Mouse (Mus musculus) testis, adult 2 months (tissue): ENCODE data around the gene Ank3. TPM values are rescaled to one million over a fixed set of nuclear protein-coding genes. Genes with fewer than 3 reads are reported as not detected.

Experiments used
- H3K27ac ChIP-seq: fragments of 200-500 bp; 2 replicates; pipeline ENCODE4 v1.5.1; 2012; ENCODE audit warnings: low read depth, low read length; ENCODE audit not compliant: control insufficient read depth, insufficient read depth
- H3K27me3 ChIP-seq: fragments of 200-500 bp; 2 replicates; pipeline ENCODE4 v1.6.1; 2012; ENCODE audit warnings: mild to moderate bottlenecking, low read length, moderate library complexity; ENCODE audit not compliant: control insufficient read depth, insufficient read depth
- H3K36me3 ChIP-seq: fragments of 200-500 bp; 2 replicates; pipeline ENCODE4 v1.6.1; 2012; ENCODE audit warnings: mild to moderate bottlenecking, low read length; ENCODE audit not compliant: control insufficient read depth, insufficient read depth
- H3K4me1 ChIP-seq: fragments of 200-500 bp; 2 replicates; pipeline ENCODE4 v1.6.1; 2012; ENCODE audit warnings: low read length; ENCODE audit not compliant: control insufficient read depth, insufficient read depth
- H3K4me3 ChIP-seq: fragments of 200-500 bp; 2 replicates; pipeline ENCODE4 v1.5.1; 2012; ENCODE audit warnings: low read depth, mild to moderate bottlenecking, low read length, moderate library complexity, mixed read lengths; ENCODE audit not compliant: control insufficient read depth
- CTCF ChIP-seq: fragments of 200-500 bp; IDR thresholded peaks from 2 replicates; pipeline ENCODE4 v1.5.1; 2012; ENCODE audit warnings: low read depth, mild to moderate bottlenecking, inconsistent platforms, low read length, moderate library complexity; ENCODE audit not compliant: control insufficient read depth, insufficient read depth, insufficient replicate concordance
- POLR2A ChIP-seq: fragments of 200-500 bp; IDR thresholded peaks from 2 replicates; pipeline ENCODE4 v1.6.1; 2012; ENCODE audit warnings: low read depth, mild to moderate bottlenecking, inconsistent platforms, low read length, moderate library complexity; ENCODE audit not compliant: control insufficient read depth
- polyA plus RNA-seq: library from polyadenylated mRNA; depleted of rRNA; stranded (reverse); fragments of >200 nt; gene quantifications from 2 replicates; pipeline ENCODE4 v1.2.3, GENCODE M21; 2012

Gene Ank3
- polyA plus RNA-seq, 1 experiment, result 3.4 TPM

DNA sequence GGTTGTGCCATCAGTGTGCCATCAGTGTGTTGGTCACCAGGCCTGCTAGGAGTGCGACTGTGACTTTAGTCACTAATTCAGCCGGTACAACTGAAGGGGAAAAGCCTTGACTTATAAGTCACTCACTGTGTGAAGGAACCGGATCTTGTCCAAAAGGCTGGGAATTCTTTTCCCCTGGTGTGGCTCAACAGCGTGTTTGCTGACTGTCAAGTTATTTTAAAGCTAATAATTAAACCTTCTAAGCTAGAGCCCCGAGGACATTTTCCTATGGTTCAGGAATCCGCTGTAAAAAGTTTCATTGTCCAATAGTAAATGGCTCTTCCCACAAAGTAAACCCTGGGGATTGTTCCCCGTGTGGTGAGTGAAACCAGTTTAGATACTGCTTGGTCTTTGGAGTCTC, 529.8 kb downstream of the Ank3 start:
- Histone ChIP-seq H3K4me3 (no peak overlapping the region), H3K27ac (no peak overlapping the region), H3K36me3 (no peaks in the 10 kb centered on the region), H3K27me3 (no peaks in the 10 kb centered on the region), H3K4me1 (peaks cover 12% of the 10 kb centered on the region)
- TF ChIP-seq CTCF (no peak), POLR2A (no peak)

- H3K36me3 ChIP-seq, result no peaks in the 10 kb centered on the region
- H3K27ac ChIP-seq, result no peak overlapping the region
- H3K4me1 ChIP-seq, result peaks cover under 1% of the 10 kb centered on the region; the same call in 1 of the 2 replicates
- no peak overlapping the region for H3K4me3 ChIP-seq
- TF ChIP-seq CTCF (no peak), POLR2A (no peak)
- H3K27me3 ChIP-seq, result no peaks in the 10 kb centered on the region
Measured at GRCm38 (mm10) chr10:69930503-69930902, 531.9 kb downstream of the Ank3 start.

GRCm38 (mm10) chr10:69936443-69937067, 538.0 kb downstream of the Ank3 start:
- TF ChIP-seq CTCF, result no peak
- TF ChIP-seq POLR2A, result no peak
- Histone ChIP-seq H3K4me3 (no peak overlapping the region), H3K27me3 (no peaks in the 10 kb centered on the region), H3K4me1 (no peaks in the 10 kb centered on the region), H3K27ac (no peak overlapping the region), H3K36me3 (no peaks in the 10 kb centered on the region)

DNA sequence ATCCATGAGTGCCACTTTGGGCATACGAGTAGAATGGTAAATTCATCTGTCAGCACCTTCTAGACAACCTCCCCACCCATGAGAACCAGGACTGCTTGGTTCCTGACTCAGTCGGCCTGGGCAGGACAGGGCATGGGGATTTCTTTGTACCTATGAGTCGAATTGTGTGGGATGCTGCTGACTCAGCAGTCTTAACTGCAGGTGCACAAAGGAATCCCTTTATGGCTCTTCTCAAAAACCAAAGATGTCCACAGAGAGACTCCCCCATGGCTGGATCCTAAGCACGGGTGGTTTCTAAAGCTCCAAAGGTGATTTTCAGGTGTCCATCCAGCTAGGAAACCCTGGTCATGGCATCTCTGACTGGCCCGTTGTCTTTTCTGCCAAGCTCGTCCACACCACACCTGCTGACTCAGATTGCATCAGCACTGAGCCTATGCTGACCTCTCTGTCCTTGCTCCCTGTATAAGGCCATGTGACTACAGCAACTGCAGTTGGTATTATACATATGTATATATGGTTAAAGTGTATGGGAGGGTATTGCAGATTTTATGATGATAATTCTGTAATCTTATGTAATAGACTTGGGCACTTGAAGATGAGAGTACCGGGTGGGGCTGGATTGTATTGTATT, 538.8 kb downstream of the Ank3 start:
- H3K36me3 ChIP-seq, result no peaks in the 10 kb centered on the region
- no peak for TF ChIP-seq CTCF
- TF ChIP-seq POLR2A, result no peak
- H3K27me3 ChIP-seq, result no peaks in the 10 kb centered on the region
- H3K27ac ChIP-seq, result no peak overlapping the region
- H3K4me1 ChIP-seq, result no peaks in the 10 kb centered on the region
- H3K4me3 ChIP-seq, result no peak overlapping the region

- Histone ChIP-seq H3K27me3 (no peaks in the 10 kb centered on the region), H3K4me1 (no peaks in the 10 kb centered on the region), H3K4me3 (no peak overlapping the region), H3K36me3 (no peaks in the 10 kb centered on the region), H3K27ac (no peak overlapping the region)
- TF ChIP-seq POLR2A, result no peak
- TF ChIP-seq CTCF, result no peak
Measured at GRCm38 (mm10) chr10:69939144-69939543, 540.6 kb downstream of the Ank3 start.

DNA sequence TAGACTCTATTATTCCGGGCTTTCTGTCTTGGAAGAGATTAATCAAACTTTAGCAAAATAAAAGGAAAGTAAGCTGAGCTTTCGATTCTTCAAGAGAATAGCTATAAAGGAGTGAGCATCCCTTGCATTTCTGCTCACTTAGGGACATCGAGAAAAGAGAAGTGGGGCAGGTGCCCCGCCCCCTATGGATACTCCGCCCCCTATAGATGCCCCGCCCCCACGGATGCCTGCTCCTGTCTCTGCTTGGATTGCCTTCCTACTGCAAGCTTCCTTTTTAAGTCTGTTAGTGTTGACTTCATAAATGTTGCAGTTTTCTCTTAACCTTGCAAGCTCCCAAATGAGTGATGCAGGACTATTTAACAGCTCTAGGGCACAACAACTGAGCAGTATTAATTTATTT, 541.4 kb downstream of the Ank3 start:
- TF ChIP-seq POLR2A (no peak), CTCF (no peak)
- Histone ChIP-seq H3K27me3 (no peaks in the 10 kb centered on the region), H3K4me1 (no peaks in the 10 kb centered on the region), H3K27ac (no peak overlapping the region), H3K4me3 (no peak overlapping the region), H3K36me3 (no peaks in the 10 kb centered on the region)

DNA sequence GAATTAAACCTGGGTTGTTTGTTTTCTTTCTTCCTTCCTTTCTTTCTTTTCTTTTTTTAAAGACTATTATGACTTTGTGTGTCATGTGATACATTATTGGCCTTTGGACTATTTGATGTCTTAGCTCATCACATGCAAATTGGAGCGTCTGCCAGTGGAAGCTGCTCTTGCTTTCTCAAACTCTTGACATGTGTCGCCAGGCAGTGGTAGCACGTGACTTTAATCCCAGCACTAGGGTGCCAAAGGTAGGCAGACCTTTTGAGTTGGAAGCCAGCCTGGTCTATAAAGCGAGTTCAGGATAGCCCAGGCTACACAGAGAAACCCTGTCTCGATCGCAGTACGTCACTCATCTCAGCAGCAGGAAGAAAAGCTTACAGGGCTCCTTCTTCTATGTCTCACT, 542.4 kb downstream of the Ank3 start:
- TF ChIP-seq CTCF (no peak), POLR2A (no peak)
- H3K27me3 ChIP-seq, result no peaks in the 10 kb centered on the region
- no peak overlapping the region for H3K4me3 ChIP-seq
- H3K36me3 ChIP-seq, result no peaks in the 10 kb centered on the region
- H3K4me1 ChIP-seq, result no peaks in the 10 kb centered on the region
- H3K27ac ChIP-seq, result no peak overlapping the region

DNA sequence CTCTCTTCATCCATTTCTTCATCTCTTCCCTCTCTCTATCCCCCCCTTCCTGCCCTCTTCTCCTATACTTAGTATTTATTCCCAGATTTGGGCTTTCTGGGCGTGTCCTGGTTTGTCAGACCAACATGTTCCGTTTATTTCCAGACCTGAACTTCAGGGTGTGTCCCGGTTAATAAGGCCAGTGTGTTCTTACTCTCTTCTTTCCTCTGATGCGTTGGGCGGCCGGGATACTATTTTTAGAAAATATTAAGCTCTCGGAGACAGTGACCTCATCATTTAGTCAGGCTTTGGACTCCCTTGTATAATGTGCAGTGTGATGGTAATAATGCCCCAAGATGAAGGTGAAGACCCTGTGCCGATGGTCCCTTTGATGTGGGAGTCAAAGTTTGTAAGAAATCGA, 546.3 kb downstream of the Ank3 start:
- Histone ChIP-seq H3K36me3 (no peaks in the 10 kb centered on the region), H3K27me3 (no peaks in the 10 kb centered on the region), H3K27ac (no peak overlapping the region), H3K4me3 (no peak overlapping the region), H3K4me1 (no peaks in the 10 kb centered on the region)
- TF ChIP-seq CTCF, result no peak
- TF ChIP-seq POLR2A, result no peak
